Mouse (Mus musculus) brain, adult 2 months (tissue): ENCODE results near the gene Neurog2.

Source experiments
- DNase-seq: peaks from one replicate; pipeline ENCODE4 v3.0.0; 2011; ENCODE audit warnings: low read depth, low spot score

Gene Neurog2

DNA sequence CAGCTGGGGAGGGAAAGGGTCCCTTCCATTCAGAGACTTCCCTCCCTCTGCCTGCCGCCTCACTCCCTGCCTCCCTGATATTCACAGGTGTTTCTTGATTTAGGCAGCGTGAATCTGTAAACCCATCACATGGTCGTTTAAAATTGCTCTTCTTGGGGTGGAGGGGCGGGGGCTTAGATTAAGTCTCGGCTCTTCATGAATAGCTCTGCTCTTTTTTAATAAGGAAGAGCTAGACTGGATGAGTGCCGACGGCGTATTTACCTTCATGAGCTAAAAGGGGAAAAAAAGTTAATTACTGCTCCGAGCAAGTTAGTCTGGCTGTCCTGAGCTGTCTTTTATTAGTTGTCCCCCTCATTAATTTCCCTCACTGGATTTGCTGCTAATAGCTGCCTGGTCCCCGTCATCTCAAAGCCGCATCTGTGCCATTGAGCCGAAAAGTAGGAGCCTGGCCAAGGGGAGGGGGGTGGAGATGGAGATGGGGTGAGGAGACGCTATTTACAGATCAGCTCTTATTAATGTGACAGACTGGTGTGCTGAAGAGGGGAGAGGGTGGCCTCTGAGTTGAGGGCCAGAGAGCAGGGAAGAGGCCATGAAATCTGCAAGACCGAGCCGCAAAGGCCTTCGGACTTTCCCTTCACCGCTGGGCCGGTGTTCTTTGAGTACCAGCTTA is 13.4 kb downstream of the Neurog2 start:
- no peak for DNase-seq

DNA sequence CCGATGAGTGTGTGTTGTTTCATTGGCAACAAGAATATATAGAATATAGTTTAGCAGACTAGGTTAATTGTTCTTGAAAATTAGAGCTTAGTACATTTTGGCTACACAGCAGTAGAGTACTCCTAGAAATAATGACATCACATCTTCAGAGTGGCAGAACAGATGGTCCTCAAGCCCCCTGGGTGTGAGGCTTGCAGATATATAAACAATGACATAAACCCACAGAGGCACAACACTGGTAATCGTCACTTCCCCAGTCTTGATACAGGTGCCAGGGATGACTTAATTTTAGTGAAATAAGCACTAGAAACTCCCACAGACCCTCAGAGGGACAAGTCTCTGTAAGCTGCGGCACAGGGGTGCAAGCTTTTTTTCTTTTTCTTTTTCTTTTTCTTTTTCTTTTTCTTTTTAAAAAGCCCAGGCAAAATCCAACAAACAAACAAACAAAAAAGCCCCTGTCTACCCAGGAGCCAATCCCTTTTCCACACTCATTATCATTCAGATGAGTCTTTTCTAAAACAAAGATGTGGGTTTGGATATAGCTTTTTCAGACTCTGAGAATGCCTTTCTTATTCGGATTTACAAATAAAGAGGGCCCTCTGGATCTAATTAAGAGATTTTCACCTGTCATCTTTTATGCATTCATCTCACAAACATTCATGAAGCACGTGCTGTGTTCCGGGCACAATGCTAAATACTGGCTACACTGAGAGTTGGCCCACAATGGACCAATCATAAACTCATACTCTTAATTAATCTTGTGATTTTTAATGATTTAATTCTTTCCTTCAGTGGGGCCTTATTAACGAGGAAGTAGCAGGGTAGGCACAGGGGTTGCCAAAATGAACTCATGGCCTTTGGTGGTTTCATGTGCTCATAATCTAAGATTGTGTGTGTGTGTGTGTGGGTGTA is 19.1 kb downstream of the Neurog2 start:
- no peak for DNase-seq

DNA sequence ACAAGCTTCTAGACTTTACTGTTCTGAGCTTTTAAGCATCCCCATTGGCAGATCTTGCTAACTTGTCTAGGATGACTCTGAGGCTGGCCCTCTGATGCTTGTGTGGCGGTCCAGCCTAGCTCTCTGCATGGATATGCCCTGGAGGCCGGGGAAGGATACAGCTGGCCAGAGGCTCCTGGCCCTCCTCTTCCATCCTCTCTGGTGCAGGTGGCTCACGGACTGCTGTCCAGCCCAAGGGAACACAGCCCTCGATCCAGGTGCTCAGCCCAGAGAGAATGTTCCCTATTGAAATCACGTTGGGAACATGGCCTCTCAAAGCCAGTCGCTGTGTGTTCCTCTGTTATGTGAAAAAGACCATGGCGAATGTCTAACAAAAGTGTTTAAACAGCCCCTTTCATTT is 27.8 kb downstream of the Neurog2 start:
- no peak for DNase-seq

DNA sequence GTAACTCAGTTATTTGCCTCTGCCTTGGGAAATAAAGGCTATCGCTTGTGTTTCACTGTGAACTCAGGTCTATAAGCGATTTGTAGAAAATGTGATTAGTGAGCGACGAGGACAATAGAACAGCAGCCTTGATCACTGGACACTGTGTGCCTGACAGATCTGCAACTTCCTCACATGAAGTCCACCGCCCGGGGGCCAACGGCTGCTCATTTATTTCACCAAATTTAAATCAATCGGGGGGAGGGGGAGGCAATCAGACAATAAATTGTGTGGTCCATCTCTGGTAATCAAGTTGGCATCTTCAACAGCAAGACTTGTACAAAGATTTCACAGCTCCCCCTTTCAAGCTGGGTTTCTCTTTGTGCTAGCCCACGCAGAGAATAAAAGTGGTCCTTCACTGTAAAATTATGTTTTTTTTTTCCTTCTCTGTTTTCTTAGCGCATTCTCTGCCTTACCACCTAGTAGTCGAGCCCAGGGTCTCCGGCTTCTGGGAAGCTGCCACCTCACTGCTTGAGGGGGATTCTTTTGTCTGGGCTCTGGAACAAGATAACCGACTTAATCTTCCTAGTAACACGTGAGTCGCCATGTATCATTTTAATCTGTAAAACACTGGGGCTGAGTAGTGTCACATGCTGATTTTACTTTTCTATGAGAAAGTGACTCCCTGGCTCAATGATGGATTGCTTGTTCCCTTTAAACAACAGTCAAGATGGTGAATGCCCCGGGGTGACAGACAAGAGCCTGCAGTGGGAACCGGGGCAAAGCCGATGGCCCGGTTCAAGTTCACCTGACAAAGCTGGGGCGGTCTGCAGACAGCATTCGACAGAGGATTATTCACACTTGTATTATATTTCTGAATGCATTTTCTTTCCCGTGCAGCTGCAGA is 29.0 kb downstream of the Neurog2 start:
- DNase-seq: peak; percentile 4

DNA sequence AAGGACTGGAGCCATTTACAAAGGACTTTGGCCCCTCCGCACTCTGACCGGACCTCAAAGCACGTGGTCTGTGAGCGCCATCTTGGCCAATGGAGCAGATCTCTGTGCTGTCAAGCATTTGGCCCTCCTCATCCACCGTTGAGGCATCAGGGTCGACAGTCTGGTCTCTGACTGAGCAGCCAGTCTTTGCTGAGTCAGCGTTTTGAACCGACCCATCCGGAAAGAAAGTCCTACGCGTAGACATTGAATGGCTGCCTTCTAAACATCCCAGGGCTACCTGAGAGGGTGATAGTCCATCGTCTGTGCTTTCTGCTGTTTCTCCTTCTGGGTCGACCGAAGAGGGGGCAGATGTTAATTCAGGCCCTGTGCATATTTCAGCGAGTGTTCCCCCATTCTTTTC is 46.8 kb downstream of the Neurog2 start:
- DNase-seq: no peak
